Mouse (Mus musculus) MEL (cell line): ENCODE measurements around the gene Rftn1. TPM values are rescaled to one million over a fixed set of nuclear protein-coding genes. Genes with fewer than 3 reads are reported as not detected.

ENCODE experiments used
- DNase-seq: peaks from one replicate; pipeline ENCODE4 v3.0.0; 2011; ENCODE audit warnings: low read depth, low spot score
- H3K27ac ChIP-seq: 2 replicates; pipeline ENCODE4 v1.5.1; 2012; ENCODE audit warnings: low read depth, mild to moderate bottlenecking, control low read depth, low read length, moderate library complexity; ENCODE audit not compliant: control insufficient read depth
- H3K27me3 ChIP-seq, 2 experiments: fragments of 150-350 bp in 1 of 2; sonication (generic) in 1 of 2; 2 replicates each; pipeline ENCODE4 v1.6.1; 2012; ENCODE audit warnings: low read length in 2 of 2, mild to moderate bottlenecking in 2 of 2, improper control_type of control experiment in 1 of 2, moderate library complexity in 1 of 2; ENCODE audit not compliant: insufficient read depth in 2 of 2, control insufficient read depth in 1 of 2
- H3K36me3 ChIP-seq, 2 experiments: 2 replicates each; pipeline ENCODE4 v1.6.1; 2012 to 2014; ENCODE audit warnings: low read length in 2 of 2, improper control_type of control experiment in 1 of 2, inconsistent platforms in 1 of 2, mild to moderate bottlenecking in 1 of 2; ENCODE audit not compliant: insufficient read depth in 2 of 2, control insufficient read depth in 1 of 2
- H3K4me1 ChIP-seq, 2 experiments: fragments of 150-350 bp in 1 of 2; sonication (generic) in 1 of 2; 2 replicates each; pipeline ENCODE4 v1.6.1; 2012; ENCODE audit warnings: low read length in 2 of 2, improper control_type of control experiment in 1 of 2, mild to moderate bottlenecking in 1 of 2; ENCODE audit not compliant: insufficient read depth in 2 of 2, control insufficient read depth in 1 of 2
- H3K4me3 ChIP-seq, 2 experiments: fragments of 150-350 bp in 1 of 2; sonication (generic) in 1 of 2; 2 replicates each; pipeline ENCODE4 v1.5.1; 2012; ENCODE audit warnings: low read depth in 2 of 2, low read length in 2 of 2, mild to moderate bottlenecking in 2 of 2, moderate library complexity in 2 of 2, control low read depth in 1 of 2, improper control_type of control experiment in 1 of 2; ENCODE audit not compliant: control insufficient read depth in 1 of 2, insufficient read depth in 1 of 2
- H3K79me2 ChIP-seq: 2 replicates; pipeline ENCODE4 v1.6.1; 2012; ENCODE audit warnings: mild to moderate bottlenecking, low read length, moderate library complexity; ENCODE audit not compliant: control insufficient read depth, poor library complexity, insufficient read depth
- H3K9ac ChIP-seq: 2 replicates; pipeline ENCODE4 v1.6.1; 2012; ENCODE audit warnings: low read depth, mild to moderate bottlenecking, control low read depth, low read length, moderate library complexity; ENCODE audit not compliant: control insufficient read depth, poor library complexity, severe bottlenecking
- H3K9me3 ChIP-seq: fragments of 150-350 bp; sonication (generic); replicated peaks from 2 replicates; pipeline ENCODE4 v1.6.1; 2012; ENCODE audit warnings: mild to moderate bottlenecking, low read length, improper control_type of control experiment, moderate library complexity; ENCODE audit not compliant: insufficient read depth
- CHD2 ChIP-seq: IDR thresholded peaks from 2 replicates; pipeline ENCODE4 v1.6.1; 2011; ENCODE audit warnings: low read length, improper control_type of control experiment
- E2F4 ChIP-seq: IDR thresholded peaks from 2 replicates; pipeline ENCODE4 v1.6.1; 2011; ENCODE audit warnings: low read depth, low read length, improper control_type of control experiment, borderline replicate concordance
- ELF1 ChIP-seq: IDR thresholded peaks from 2 replicates; pipeline ENCODE4 v1.6.1; 2014; ENCODE audit warnings: low read depth, mild to moderate bottlenecking, inconsistent platforms, low read length, improper control_type of control experiment, moderate library complexity
- GABPA ChIP-seq: IDR thresholded peaks from 2 replicates; pipeline ENCODE4 v1.6.1; 2012; ENCODE audit warnings: low read depth, mild to moderate bottlenecking, inconsistent platforms, low read length, improper control_type of control experiment, moderate library complexity
- HCFC1 ChIP-seq: IDR thresholded peaks from 2 replicates; pipeline ENCODE4 v1.6.1; 2012; ENCODE audit warnings: low read depth, mild to moderate bottlenecking, inconsistent platforms, low read length, improper control_type of control experiment, moderate library complexity
- JUND ChIP-seq: IDR thresholded peaks from 2 replicates; pipeline ENCODE4 v1.6.1; 2011; ENCODE audit warnings: low read depth, mild to moderate bottlenecking, improper control_type of control experiment, low read length
- NRF1 ChIP-seq: IDR thresholded peaks from 2 replicates; pipeline ENCODE4 v1.6.1; 2014; ENCODE audit warnings: low read depth, mild to moderate bottlenecking, inconsistent platforms, low read length, improper control_type of control experiment, moderate library complexity; ENCODE audit not compliant: poor library complexity, insufficient read depth, severe bottlenecking
- POLR2A ChIP-seq, 2 experiments: IDR thresholded peaks; 2 replicates each; pipeline ENCODE4 v1.6.1; 2011 to 2012; ENCODE audit warnings: low read length in 2 of 2, mild to moderate bottlenecking in 2 of 2, control low read depth in 1 of 2, improper control_type of control experiment in 1 of 2, low read depth in 1 of 2, moderate library complexity in 1 of 2; ENCODE audit not compliant: control insufficient read depth in 1 of 2, insufficient read depth in 1 of 2, poor library complexity in 1 of 2
- POLR2AphosphoS2 ChIP-seq: IDR thresholded peaks from 2 replicates; pipeline ENCODE4 v1.6.1; 2011; ENCODE audit warnings: low read length, improper control_type of control experiment
- RCOR1 ChIP-seq: IDR thresholded peaks from 2 replicates; pipeline ENCODE4 v1.6.1; 2012; ENCODE audit warnings: low read depth, mild to moderate bottlenecking, inconsistent platforms, low read length, improper control_type of control experiment
- SIN3A ChIP-seq: IDR thresholded peaks from 2 replicates; pipeline ENCODE4 v1.6.1; 2012; ENCODE audit warnings: low read length, improper control_type of control experiment, inconsistent platforms
- TAL1 ChIP-seq: IDR thresholded peaks from 2 replicates; pipeline ENCODE4 v1.6.1; 2012; ENCODE audit warnings: mild to moderate bottlenecking, inconsistent platforms, low read length, moderate library complexity, mixed read lengths
- TBP ChIP-seq: IDR thresholded peaks from 2 replicates; pipeline ENCODE4 v1.8.0; 2011; ENCODE audit warnings: low read depth, low read length, improper control_type of control experiment
- TCF12 ChIP-seq: IDR thresholded peaks from 2 replicates; pipeline ENCODE4 v1.6.1; 2014; ENCODE audit warnings: low read depth, mild to moderate bottlenecking, inconsistent platforms, low read length, improper control_type of control experiment, moderate library complexity
- USF1 ChIP-seq: IDR thresholded peaks from 2 replicates; pipeline ENCODE4 v1.6.1; 2014; ENCODE audit warnings: low read depth, mild to moderate bottlenecking, inconsistent platforms, low read length, improper control_type of control experiment, moderate library complexity
- ZC3H11A ChIP-seq: IDR thresholded peaks from 2 replicates; pipeline ENCODE4 v1.6.1; 2012; ENCODE audit warnings: low read depth, mild to moderate bottlenecking, inconsistent platforms, low read length, improper control_type of control experiment
- ZKSCAN1 ChIP-seq: IDR thresholded peaks from 2 replicates; pipeline ENCODE4 v1.6.1; 2012; ENCODE audit warnings: low read depth, mild to moderate bottlenecking, inconsistent platforms, low read length, improper control_type of control experiment, moderate library complexity
- polyA plus RNA-seq, 2 experiments: library from polyadenylated mRNA; stranded (reverse) in 1 of 2; unstranded in 1 of 2; fragments of >175 nt in 1 of 2; fragments of >200 nt in 1 of 2; gene quantifications; 2 replicates each; pipeline versions ENCODE4 v1.2.1 to v1.2.4; 2012; ENCODE audit warnings: low replicate concordance in 2 of 2, low read depth in 1 of 2; ENCODE audit not compliant: insufficient read length in 2 of 2, insufficient read depth in 1 of 2, missing spikeins in 1 of 2
- total RNA-seq: library from RNA; depleted of rRNA; stranded (reverse); fragments of 300-350 nt; gene quantifications from 2 replicates; pipeline ENCODE4 v1.2.3, GENCODE M21; 2012

The Rftn1 gene
- total and polyA plus RNA-seq, 3 experiments = 70.2 to 76.1 TPM; not detected in 1

DNA sequence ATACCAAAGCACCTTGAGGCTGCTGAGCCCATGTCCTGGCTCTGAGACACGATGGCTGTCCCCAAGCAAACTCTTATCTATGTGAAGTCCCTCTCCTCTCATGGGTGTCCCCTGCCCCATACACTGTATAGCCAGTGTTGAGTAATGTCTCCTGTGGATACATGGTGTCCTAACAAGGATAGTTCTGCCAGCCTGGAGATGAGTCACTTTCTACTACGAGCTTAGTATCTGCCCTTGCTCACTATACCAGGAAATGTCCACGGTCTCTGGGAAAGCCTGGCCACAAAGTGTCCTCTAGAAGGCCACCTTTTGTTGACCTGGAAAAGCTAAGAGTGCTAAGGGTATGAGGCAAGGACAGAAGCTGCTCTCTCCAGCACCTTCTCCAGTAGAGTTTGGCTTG lies 195.2 kb downstream of the Rftn1 start:
- no peaks in the 10 kb centered on the region; a peak in 1 of 4 replicates for H3K36me3 ChIP-seq
- H3K79me2 ChIP-seq = no peaks in the 10 kb centered on the region
- no peaks in the 10 kb centered on the region for H3K9me3 ChIP-seq
- no peak for TF ChIP-seq NRF1
- TF ChIP-seq JUND = no peak
- TF ChIP-seq TCF12 = no peak
- no peak for TF ChIP-seq HCFC1
- no peak for TF ChIP-seq RCOR1
- no peaks in the 10 kb centered on the region for H3K4me1 ChIP-seq
- H3K27ac ChIP-seq = no peak overlapping the region
- H3K4me3 ChIP-seq = no peak overlapping the region
- no peak for DNase-seq
- H3K27me3 ChIP-seq = no peaks in the 10 kb centered on the region
- no peak overlapping the region for H3K9ac ChIP-seq

DNA sequence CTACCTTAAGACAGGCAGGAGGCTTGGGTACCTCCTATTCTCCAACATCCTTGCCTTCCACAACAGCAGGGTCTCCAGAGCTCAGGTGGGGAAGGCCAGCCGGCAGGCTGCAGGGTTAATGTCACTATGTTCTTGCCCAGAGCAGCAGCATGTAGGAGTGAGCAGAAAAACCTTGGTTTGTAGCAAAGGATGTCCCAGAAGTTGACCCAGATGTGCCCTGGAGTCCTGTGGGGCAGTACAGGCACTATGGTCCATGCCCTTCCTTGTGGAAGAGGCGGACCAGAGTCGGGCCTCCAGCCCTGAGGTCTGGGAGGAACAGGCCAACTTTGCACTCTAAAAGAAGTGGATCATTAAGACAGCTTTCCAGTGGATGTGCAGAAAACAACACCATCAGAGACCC lies 196.8 kb downstream of the Rftn1 start:
- H3K9ac ChIP-seq = no peak overlapping the region
- no peaks in the 10 kb centered on the region for H3K4me1 ChIP-seq
- no peak for DNase-seq
- H3K79me2 ChIP-seq = no peaks in the 10 kb centered on the region
- H3K27me3 ChIP-seq = no peaks in the 10 kb centered on the region
- H3K9me3 ChIP-seq = no peaks in the 10 kb centered on the region
- no peak for TF ChIP-seq POLR2AphosphoS2
- no peak for TF ChIP-seq E2F4
- TF ChIP-seq RCOR1 = no peak
- no peak for TF ChIP-seq USF1
- TF ChIP-seq POLR2A (IDR thresholded peaks at IDR 0.05; ENCODE audit: control insufficient read depth in 1 of 2, insufficient read depth in 1 of 2, low read depth in 1 of 2, low read length in 2 of 2, poor library complexity in 1 of 2) = no peak
- no peak for TF ChIP-seq JUND
- no peak for TF ChIP-seq ZKSCAN1
- TF ChIP-seq CHD2 = no peak
- no peak for TF ChIP-seq GABPA
- no peak for TF ChIP-seq TBP
- no peak for TF ChIP-seq TAL1
- no peak for TF ChIP-seq SIN3A
- TF ChIP-seq ZC3H11A = no peak
- TF ChIP-seq ELF1 = no peak
- no peak for TF ChIP-seq NRF1
- no peak overlapping the region for H3K4me3 ChIP-seq
- H3K27ac ChIP-seq = no peak overlapping the region
- no peaks in the 10 kb centered on the region; a peak in 1 of 4 replicates for H3K36me3 ChIP-seq
